Mouse (Mus musculus): ENCODE results near the gene Dlgap3.

Dlgap3 gene

DNA sequence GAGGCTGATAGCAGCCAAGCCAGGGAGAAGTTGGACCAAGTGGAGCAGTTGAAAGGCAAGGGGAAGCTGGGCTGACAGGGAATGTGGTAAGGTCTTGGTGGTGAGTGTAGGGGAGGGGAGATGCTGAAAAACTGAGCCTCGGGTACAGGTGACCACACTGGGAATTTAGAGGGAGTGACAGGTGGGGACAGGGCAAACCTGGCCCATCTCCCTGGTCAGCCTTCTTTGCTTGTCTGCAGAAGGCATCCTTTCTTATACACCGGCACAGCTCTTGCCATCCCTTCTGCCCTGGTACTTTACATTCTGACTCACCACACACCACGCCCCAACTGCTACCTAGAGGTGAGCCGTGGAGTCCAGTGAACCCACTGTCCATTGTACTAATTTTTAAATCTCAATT lies 54.8 kb downstream of the Dlgap3 start:
- DNase-seq: peak; percentile 60

DNA sequence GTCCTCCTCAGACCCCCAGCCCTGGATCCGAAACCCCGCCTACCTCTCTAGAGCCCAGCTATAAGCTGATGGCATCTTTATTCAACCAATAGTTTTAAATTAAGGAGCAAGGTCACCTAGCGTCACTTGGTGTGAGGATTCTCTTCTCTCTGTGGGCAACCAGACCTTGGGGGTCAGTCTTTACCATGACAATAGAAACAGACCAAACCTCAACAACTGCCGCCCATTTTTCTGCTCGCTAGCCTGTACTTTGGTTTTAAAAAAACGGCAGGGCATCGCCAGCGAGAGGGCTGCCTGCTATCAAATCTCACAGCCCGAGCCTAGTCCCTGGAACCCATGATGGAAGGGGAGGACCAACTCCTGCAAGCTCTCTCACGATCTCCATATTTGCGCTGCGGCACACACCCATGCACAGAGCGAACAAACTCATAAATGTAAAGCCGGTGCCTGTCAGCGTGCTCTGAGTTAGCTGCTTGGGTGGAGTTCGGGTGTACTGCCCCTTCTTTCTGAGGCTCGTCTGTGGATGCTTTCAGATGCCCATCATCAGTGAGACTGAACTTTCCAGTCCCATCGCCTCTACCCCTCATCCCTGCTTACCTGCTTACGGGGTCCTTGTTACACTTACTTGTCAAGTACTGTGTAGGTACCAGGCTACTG lies 55.6 kb downstream of the Dlgap3 start:
- DNase-seq: no peak

GRCm38 (mm10) chr4:127226067-127226466 lies 57.1 kb downstream of the Dlgap3 start:
- DNase-seq: no peak

DNA sequence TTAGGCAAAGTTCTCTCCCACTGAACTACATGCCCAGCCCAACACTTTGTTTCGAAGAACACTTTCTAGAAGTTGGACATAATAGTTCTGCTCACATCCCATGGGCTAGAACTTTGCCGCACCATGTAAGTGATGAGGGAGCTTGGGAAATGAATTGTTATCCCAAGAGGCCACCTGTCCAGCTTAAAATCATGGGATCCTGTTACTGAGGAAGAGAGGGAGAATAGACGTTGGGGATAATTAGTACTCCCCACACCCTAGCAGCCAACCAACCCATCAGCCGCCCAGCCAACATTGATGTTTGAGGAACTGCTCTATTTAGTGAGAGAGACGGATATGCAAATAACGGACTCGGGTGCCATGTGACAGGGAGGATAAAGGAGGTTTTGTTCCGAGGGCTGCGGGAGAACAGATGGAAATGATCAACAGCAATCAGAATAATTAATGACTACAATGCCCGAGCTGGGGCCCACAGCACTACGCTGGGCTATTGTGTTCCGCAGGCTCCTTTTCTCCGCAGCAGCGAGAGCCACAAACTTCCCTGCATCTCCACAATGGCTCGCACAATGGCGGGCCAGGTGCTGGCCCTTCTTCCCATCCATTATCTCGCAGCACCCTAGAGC lies 58.2 kb downstream of the Dlgap3 start:
- no peak for DNase-seq

GRCm38 (mm10) chr4:127232028-127232427 lies 63.0 kb downstream of the Dlgap3 start:
- DNase-seq: peak; percentile 92

DNA sequence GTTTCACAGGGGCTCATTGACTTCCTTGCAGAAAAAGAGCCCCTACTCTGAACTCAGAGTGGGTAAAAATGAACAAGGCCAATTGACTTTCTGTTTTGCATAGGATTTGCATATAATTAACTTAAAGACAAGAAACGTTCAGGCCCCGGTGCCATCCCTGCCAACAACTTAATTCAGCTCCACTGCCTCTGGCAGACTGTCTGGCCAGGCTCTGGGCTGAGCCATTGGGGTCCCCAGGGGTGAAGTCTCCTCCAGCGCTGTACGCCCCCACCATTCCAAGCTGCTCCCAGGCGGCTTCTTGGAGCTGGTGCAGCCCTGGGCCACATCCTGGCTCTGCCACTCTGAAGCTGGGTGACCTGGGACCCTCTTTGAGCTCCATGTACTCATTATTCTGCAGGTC lies 63.5 kb downstream of the Dlgap3 start:
- DNase-seq: peak; percentile 59

DNA sequence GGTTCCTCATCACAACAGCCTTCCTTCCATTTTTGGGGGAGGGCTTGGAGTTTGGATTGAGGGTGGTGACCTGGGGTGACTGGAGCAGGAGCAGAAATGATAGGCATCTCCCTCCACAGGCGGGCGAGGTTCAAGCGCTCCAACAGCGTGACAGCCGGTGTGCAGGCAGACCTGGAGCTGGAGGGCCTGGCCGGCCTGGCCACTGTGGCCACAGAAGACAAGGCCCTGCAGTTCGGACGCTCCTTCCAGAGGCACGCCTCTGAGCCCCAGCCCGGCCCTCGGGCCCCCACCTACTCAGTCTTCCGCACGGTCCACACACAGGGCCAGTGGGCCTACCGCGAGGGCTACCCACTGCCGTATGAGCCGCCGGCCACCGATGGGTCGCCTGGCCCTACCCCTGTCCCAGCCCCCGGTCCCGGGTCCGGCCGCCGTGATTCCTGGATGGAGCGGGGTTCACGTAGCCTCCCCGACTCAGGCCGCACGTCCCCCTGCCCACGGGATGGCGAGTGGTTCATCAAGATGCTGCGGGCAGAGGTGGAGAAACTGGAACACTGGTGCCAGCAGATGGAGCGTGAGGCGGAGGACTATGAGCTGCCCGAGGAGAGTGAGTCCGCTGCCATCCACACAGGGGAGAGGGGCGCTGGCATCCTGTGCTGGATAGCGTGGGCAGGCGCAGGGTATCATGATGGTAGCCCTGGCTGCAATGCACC lies 64.6 kb downstream of the Dlgap3 start:
- peak; percentile 76 for DNase-seq

GRCm38 (mm10) chr4:127235742-127236487 lies 66.9 kb downstream of the Dlgap3 start:
- DNase-seq: peak; percentile 84

DNA sequence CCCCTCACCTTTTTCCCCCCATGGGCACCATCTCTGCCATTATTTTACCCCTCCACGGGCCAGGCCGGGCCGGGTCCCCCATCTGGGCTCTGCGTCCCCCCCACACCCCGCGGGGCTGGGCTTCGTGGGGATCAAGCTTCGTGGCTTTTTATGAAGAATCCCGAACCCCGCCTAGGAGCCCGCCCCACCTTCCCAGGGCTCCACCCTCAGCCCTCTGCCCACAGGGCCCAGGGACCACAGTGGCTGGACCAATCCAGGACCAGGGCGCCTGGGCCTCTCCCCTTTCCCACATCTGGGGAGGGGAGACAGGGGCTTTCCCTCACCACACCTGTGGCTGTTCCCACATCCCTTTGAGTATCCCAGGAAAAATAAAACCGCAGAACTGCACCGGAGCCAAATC lies 67.6 kb downstream of the Dlgap3 start:
- peak; percentile 56 for DNase-seq

DNA sequence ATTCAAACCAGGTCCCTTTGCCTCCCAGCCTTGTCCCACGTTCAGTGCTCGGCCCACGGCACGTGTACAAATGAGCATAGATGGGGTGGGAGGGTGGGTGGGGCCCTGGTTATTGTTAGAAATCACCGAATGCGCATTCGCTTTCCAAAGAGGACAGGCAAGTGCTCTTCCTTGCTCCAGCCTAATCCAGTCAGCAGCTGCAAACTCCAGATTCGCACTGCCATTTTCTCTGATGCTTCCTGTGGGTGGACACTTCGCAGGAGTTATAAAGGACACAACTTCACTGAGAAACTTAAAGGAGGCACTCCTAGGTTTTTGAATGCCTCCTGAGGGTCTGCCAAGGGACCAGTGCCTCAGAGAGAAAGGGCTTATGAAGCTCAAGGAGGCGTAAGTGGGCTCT lies 68.3 kb downstream of the Dlgap3 start:
- no peak for DNase-seq

DNA sequence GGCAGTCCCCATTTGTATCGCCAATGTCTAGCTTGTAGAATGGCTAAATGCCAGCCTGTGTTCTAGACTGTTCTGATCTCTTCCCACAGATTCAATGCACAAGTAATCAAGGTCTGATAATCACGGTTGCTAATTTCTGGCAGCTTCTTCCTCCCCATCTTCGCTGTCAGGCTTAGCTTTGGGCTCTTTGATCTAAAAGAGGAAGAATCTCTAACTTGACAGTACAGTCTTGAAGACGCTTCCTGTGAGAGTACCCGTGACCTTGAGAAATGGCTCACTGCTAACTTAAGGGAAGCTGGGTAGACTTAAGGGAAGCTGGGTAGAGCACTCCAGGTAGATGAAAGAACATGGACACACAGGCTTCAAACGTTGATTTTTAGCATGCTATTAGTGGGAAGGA lies 73.7 kb downstream of the Dlgap3 start:
- DNase-seq: no peak

GRCm38 (mm10) chr4:127243552-127243951 lies 74.5 kb downstream of the Dlgap3 start, which contains the start of gene Smim12:
Gene Smim12, plus strand, starts transcription at chr4:127243784.
- DNase-seq: peak; percentile 97

DNA sequence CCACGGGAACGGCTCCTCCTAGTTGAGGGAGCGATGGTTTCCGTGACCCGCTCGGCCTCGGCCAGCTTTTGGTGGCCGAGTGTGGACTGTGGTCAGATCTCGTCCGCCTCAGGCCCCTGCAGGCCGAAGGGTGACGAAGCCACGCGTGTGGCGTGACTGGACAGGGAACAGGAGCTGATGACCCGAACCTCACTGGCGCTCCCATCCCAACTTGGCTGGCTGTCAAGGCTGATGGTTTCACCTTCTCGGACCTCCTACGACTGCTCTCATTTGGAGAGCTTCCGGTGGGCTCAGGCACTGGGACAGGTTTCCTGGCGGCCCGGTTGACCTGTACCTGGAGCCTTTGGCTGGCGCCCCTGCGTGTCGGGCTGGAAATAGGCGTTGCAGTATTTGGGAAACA lies 74.9 kb downstream of the Dlgap3 start:
- no peak for DNase-seq

GRCm38 (mm10) chr4:127249701-127250349 lies 80.8 kb downstream of the Dlgap3 start:
- peak; percentile 92 for DNase-seq

- peak; percentile 76 for DNase-seq
Measured at GRCm38 (mm10) chr4:127251963-127252585, 83.1 kb downstream of the Dlgap3 start.

- no peak for DNase-seq
Measured at GRCm38 (mm10) chr4:127256739-127257138, 87.7 kb downstream of the Dlgap3 start.

GRCm38 (mm10) chr4:127258186-127258897 lies 89.3 kb downstream of the Dlgap3 start:
- no peak for DNase-seq

- no peak for DNase-seq
Measured at GRCm38 (mm10) chr4:127261601-127262000, 92.6 kb downstream of the Dlgap3 start.

DNA sequence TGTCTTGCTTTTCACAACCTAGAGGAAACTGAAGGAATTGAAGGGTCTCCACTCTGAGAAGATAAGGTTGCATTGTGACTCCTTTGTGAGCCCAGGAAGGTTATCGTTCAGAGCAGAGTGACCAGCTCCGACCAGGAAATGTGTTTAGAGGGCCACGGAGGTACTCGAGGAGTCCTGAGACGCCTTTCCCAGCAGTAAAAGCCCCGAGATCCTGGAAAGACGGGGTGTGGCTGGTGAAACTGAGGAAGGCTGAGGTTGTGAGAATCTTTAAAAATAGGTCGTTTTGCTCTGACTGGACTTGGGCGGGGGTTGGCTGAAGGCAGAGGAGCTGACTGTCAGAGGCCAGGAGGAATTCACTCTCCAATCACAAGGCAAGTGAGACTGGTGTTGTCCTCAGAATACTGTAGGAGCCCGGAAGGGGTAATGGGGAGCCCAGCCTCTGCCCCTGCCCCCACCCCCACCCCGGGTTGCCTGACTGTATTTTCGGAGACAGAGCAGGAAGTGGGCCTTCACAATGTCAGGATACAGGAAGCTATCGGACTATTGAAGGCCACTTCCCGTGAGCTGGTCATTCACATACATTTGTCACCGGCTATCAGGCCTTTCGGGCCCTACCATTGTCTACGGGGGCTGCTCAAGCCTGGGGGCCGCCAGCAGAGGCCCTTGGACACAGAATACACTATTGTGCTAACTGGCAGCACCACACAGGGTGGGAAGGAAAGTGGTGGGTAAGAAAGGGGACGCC lies 94.6 kb downstream of the Dlgap3 start:
- no peak for DNase-seq

DNA sequence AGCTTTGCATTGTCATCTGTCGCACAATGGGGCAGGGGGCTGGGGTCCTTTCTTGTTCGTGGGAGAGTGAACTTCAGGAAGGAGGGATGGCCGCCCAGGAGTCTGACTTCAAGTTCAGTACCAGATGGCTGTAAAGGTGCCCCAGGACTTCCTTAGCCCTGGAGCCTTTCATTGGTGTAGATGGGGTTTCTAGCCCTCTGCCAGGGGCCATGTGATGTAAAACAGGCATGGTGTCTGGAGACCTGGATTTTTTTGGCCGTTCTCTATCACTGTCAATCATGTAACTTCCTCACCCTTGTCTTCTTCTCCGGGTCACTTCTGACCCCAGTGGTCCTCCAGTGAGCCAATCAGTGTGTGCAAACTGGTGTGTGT lies 95.2 kb downstream of the Dlgap3 start:
- no peak for DNase-seq

DNA sequence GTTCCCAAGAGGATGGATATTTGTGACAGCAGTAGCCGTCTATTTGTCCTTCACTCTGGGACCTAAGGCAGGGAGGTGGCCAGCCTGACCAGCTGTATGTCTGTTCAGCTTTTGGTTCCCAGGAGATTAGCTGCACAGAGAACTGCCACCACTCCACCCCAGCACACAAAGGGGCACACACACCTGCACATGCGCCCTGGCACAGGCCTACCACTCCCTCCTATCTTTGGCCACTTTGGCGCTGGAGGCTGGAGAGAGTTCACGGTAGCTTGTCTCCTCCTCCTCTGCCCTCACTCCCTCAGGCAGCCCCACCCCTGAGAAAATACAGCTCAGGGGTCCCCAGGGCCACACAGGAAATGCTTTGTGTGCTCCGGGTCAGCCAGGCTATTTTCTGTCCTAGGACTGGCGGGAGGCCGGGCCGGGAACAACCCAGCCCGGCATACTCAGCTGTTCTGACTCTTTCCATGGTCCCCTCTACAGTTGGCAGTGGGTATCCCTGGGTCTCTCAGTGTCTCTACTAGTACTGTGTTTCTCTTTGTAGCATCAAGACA lies 109.5 kb downstream of the Dlgap3 start:
- DNase-seq: no peak

Measured in cerebellum, adult 11-12 months (tissue).